Mouse (Mus musculus) kidney, adult 2 months (tissue): ENCODE measurements at regions not wholly inside any gene's neighbourhood (a gene's known extent, or its start where the extent isn't known, plus 50 kb on each side); places are given as distances from the start of the nearest gene placed in this dataset.

Experiments used
- CTCF ChIP-seq: fragments of 200-500 bp; conservative IDR thresholded peaks from 2 replicates; pipeline ENCODE4 v1.5.1; 2011; ENCODE audit warnings: low read depth, mild to moderate bottlenecking, control low read depth, low read length, moderate library complexity, mixed read lengths; ENCODE audit not compliant: insufficient read depth, insufficient read length
- POLR2A ChIP-seq: fragments of 200-500 bp; IDR thresholded peaks from one replicate; pipeline ENCODE4 v1.6.1; 2011; ENCODE audit warnings: low read depth, low read length, control low read depth

DNA sequence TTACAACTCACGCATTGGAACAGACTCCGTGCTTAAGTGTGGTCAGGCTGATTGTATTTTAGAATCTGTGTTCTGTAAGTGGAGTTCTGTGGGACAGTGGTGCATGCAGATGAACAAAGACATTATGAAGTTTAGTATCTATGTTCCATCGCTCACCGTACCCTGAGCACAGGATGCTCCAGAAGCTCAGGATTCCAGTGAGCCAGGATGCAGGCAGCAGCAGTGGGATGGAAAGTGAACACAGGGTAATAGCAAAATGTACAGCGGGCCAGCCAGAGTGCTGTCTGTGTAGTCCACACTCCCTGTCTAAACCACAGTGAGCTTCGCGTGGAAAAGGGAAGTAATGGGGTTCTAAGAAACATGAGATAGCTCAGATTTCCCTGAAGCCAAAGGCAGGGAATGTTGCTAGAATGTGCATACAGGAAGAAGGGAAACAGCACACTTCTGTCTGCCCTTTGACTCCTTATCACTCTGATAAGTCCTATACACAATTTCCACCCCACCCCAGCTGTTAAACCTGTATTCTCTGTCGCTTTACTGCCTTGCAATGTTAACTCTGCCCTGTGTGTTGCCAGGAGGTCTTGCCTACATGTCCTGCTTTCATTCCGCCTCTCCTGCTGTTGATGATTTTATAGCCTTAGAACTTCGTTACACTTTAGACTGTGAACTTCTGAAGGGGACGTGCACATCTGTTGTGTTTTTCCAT lies 178.3 kb upstream of the Btg1 start:
- TF ChIP-seq CTCF, result no peak
- TF ChIP-seq POLR2A, result no peak
